Mouse (Mus musculus): ENCODE measurements around the gene Pds5b. TPM values are rescaled to one million over a fixed set of nuclear protein-coding genes. Genes with fewer than 3 reads are reported as not detected.
A peak's percentile ranks its signal among the peaks of the same experiment; 100 is the strongest.
"Not testable (repeated sequence)": the region's sequence is repeated elsewhere in the genome, so short reads cannot be mapped to it uniquely, and the experiment has no call there.

Gene Pds5b
- polyA plus RNA-seq, 1 experiment from 2014 or later, result 30.3 TPM

DNA sequence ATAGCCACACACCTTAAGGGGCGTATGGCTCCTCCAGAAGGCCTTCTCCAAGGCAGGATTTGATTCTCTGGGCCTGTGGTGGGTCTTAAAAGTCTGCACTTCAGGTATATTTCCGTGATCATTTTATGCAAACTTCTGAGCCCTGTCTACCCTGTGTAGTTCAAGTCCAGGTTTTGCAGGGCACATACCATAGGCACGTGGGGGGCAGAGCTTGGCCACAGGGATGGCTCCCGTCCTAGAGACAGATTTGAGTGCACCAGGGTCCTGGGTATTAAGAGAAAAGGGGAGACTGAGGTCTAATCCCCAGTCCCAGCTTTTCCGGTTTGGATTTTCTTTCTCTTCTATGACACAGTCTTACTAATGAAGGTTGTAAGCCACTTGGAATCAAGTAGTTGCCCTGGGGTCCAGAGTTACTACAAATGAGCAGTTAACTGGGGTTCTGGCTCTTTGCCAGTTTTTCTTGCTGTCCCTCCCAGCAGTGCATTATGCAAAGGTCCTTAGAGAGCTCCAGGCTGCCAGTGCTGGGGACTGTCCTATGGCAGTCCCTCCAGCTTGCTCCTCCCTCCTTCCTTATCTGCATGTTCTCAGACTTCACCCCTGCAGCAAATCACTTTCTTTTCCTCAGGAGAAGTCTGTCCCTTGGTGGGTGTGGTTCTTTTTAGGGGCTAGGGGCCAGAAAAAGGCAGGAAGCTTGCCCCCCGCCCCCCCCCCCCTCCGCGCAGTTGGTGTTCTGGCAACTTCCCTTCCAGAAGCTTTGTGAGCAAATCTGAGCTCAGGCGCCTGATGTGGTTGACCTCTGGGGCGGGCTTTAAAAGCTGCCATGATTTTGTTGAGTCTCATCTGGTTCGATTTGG, 166.4 kb downstream of the Pds5b start:
- Histone ChIP-seq H3K27me3 (ENCODE audit: insufficient read depth, poor library complexity, severe bottlenecking) (no peaks in the 10 kb centered on the region), H3K27ac (peak overlapping the region; percentile 1; the same call in 1 of the 2 replicates)
- WGBS, result 49% methylated on average over 11 of the region's 11 CpGs

GRCm38 (mm10) chr5:150840596-150840995, 167.1 kb downstream of the Pds5b start:
- Histone ChIP-seq H3K36me3 (no peaks in the 10 kb centered on the region), H3K27ac (peak overlapping the region; percentile 66; the same call in 1 of the 2 replicates), H3K27me3 (ENCODE audit: insufficient read depth, poor library complexity, severe bottlenecking) (no peaks in the 10 kb centered on the region), H3K4me3 (no peak overlapping the region), H3K9me3 (peaks cover 22% of the 10 kb centered on the region; the same call in 1 of the 2 replicates), H3K4me1 (replicated peaks) (peaks cover 12% of the 10 kb centered on the region; the same call in 1 of the 2 replicates)
- 65% methylated on average over 11 of the region's 11 CpGs for WGBS
- peak; percentile 14 for DNase-seq (ENCODE audit: low spot score)

More for the DNA sequence above, 166.4 kb downstream of the Pds5b start:
- H3K36me3 ChIP-seq, result no peaks in the 10 kb centered on the region
- H3K4me3 ChIP-seq, result no peak overlapping the region
- peak; percentile 49 for DNase-seq (ENCODE audit: low spot score)
- H3K4me1 ChIP-seq (replicated peaks), result peaks cover 12% of the 10 kb centered on the region; the same call in 1 of the 2 replicates
- H3K9me3 ChIP-seq, result peaks cover 22% of the 10 kb centered on the region; the same call in 1 of the 2 replicates

DNA sequence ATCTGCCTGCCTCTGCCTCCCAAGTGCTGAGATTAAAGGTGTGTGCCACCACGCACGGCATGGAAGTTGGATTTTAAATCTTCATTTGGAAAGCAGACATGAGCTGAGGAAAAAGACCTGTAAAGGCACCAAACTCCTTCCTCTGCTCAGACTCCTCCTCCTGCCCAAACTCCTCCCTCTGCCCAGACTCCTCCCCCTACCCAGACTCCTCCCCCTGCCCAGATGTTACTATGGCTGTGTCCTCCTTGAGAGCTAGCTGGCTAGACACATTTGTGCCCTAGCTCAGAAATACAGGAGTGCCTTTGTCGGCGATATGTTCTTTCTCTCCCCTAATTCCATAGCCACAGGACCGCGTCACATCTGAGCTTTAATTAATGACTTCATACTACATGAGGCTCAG, 172.4 kb downstream of the Pds5b start:
- H3K27ac ChIP-seq, result no peak overlapping the region
- WGBS, result 95% methylated on average over 6 of the region's 6 CpGs
- no peaks in the 10 kb centered on the region for H3K27me3 ChIP-seq (ENCODE audit: insufficient read depth, poor library complexity, severe bottlenecking)
- no peaks in the 10 kb centered on the region for H3K36me3 ChIP-seq
- H3K9me3 ChIP-seq, result no peaks in the 10 kb centered on the region
- DNase-seq (ENCODE audit: low spot score), result no peak
- H3K4me1 ChIP-seq (replicated peaks), result no peaks in the 10 kb centered on the region
- no peak overlapping the region for H3K4me3 ChIP-seq

GRCm38 (mm10) chr5:150850821-150851220, 177.3 kb downstream of the Pds5b start:
- no peak for DNase-seq (ENCODE audit: low spot score)
- WGBS, result 62% methylated on average over 2 of the region's 2 CpGs
- Histone ChIP-seq H3K4me1 (replicated peaks) (no peaks in the 10 kb centered on the region), H3K9me3 (no peaks in the 10 kb centered on the region), H3K4me3 (no peak overlapping the region), H3K36me3 (no peaks in the 10 kb centered on the region), H3K27me3 (ENCODE audit: insufficient read depth, poor library complexity, severe bottlenecking) (no peaks in the 10 kb centered on the region), H3K27ac (no peak overlapping the region)

DNA sequence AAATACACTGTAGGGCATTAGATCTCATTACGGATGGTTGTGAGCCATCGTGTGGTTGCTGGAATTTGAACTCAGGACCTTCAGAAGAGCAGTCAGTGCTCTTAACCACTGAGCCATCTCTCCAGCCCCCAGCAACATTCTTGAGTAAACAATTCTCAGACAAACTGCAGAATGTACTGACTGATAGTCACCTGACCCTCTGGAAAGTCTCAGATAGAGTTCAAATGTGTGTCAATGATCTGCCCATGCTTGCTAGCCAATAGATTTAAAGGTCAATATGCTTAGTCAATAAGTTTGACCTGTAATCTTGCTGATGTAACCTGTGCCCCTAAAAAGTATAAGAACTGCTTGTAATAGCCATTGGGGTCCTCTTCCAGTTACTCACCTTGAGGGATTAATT, 178.6 kb downstream of the Pds5b start:
- H3K9me3 ChIP-seq; H3K27me3 ChIP-seq (ENCODE audit: insufficient read depth, poor library complexity, severe bottlenecking); H3K36me3 ChIP-seq; H3K4me3 ChIP-seq; DNase-seq (ENCODE audit: low spot score); H3K4me1 ChIP-seq (replicated peaks); H3K27ac ChIP-seq: not testable (repeated sequence)
- 80% methylated on average over 2 of the region's 2 CpGs for WGBS

DNA sequence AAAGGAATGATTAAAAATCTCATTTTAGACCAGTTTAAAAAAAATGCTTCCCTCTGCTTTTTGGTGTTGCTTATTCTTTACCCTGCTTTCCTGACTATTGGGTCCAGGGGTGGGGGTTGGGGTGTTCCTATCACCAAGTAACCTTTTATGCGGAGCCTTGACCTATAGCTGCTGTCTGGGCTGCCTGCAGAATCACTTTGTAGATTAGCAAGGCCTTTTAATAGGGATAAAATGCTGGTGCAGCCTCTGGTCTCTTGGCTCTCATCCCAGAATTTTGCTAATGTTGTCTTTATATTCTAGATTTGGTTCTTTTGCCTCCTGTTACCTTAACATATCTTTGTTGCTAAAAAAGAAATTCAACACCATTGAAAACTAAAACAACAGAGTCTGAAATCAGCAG, 181.0 kb downstream of the Pds5b start:
- Histone ChIP-seq H3K36me3 (no peaks in the 10 kb centered on the region), H3K4me3 (no peak overlapping the region), H3K9me3 (no peaks in the 10 kb centered on the region), H3K27ac (no peak overlapping the region), H3K4me1 (replicated peaks) (no peaks in the 10 kb centered on the region), H3K27me3 (ENCODE audit: insufficient read depth, poor library complexity, severe bottlenecking) (no peaks in the 10 kb centered on the region)
- DNase-seq (ENCODE audit: low spot score), result no peak
- 84% methylated on average over 1 of the region's 1 CpGs for WGBS

- WGBS, result 63% methylated on average over 5 of the region's 5 CpGs
- H3K4me3 ChIP-seq, result no peak overlapping the region
- no peak for DNase-seq (ENCODE audit: low spot score)
- H3K9me3 ChIP-seq, result no peaks in the 10 kb centered on the region
- H3K27me3 ChIP-seq (ENCODE audit: insufficient read depth, poor library complexity, severe bottlenecking), result no peaks in the 10 kb centered on the region
- H3K36me3 ChIP-seq, result no peaks in the 10 kb centered on the region
- H3K4me1 ChIP-seq (replicated peaks), result no peaks in the 10 kb centered on the region
- H3K27ac ChIP-seq, result no peak overlapping the region
These were observed 186.2 kb downstream of the Pds5b start for GRCm38 (mm10) chr5:150859642-150860194.

Other genes with a start within 250 kb of the Pds5b start
- not detected in 2 replicates for gene Zar1l, start 155.6 kb upstream of the Pds5b start, polyA plus RNA-seq (2016; fragmentation: Nextera tagmentation; extraction: Ambion mirVana)
- gene Brca2, start 151.1 kb upstream of the Pds5b start, polyA plus RNA-seq (2016; fragmentation: Nextera tagmentation; extraction: Ambion mirVana), result 21.1 and 38.8 TPM in 2 replicates
- 2.6 and 3.2 TPM in 2 replicates for gene N4bp2l1, start 76.6 kb upstream of the Pds5b start, polyA plus RNA-seq (2016; fragmentation: Nextera tagmentation; extraction: Ambion mirVana)
- gene N4bp2l2, start 7.6 kb upstream of the Pds5b start, polyA plus RNA-seq (2016; fragmentation: Nextera tagmentation; extraction: Ambion mirVana), result 30.4 and 31.1 TPM in 2 replicates

All from hindbrain, embryonic 10.5 days (tissue).